Mouse (Mus musculus) brain, adult 2 months (tissue): ENCODE results near the gene Ssh2.
A peak's percentile ranks its signal among the peaks of the same experiment; 100 is the strongest.
"Not testable (repeated sequence)": the region's sequence is repeated elsewhere in the genome, so short reads cannot be mapped to it uniquely, and the experiment has no call there.

ENCODE experiments used
- DNase-seq: peaks from one replicate; pipeline ENCODE4 v3.0.0; 2011; ENCODE audit warnings: low read depth, low spot score

Ssh2 gene

DNA sequence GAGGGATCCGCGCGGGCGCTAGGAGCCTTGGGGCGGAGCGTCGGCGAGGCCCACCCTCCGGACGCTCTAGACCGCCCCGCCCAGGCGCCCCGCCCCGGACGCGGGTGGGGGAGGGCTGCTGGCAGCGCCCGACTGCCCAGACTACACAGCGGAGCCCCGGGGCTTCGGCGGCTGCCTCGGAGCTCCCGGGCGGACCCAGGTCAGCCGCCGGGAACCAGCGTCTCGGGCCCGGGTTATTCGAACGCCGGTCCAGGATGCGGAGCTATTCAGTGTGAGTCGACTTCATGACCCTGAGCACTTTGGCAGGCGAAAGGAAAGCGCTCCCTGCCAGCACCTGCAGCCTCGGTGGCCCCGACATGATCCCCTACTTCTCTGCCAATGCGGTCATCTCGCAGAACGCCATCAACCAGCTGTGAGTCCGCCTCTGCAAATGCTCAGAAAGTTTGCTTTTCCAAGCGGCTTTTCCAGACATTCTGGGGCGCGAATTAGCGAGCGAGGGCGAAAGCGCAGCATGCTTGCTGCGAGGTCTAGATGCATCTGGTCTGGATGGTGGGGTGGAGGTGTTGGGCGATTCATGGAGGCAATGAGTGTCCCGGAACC, 132.2 kb downstream of the Ssh2 start:
- DNase-seq: peak; percentile 78

DNA sequence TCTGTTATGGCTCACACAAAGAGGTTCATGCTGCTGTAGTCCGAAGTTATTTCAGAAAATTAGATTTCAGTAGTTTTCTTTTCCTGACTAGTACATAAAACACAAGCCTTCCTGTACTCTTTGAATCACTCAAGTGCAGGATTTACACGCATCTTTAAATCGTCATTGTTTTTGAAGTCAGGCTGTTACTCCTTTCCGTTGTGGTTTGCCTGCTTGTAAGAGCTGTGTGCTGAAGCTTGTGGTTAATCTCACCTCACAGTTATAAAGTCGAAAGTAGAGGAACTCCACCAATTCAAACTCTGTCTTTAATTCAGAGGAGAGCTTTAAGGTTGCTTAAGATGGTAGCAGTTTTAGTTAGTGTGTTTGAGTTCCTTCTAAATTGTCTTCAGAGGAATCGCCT, 132.9 kb downstream of the Ssh2 start:
- no peak for DNase-seq

GRCm38 (mm10) chr11:77349698-77350097, 133.6 kb downstream of the Ssh2 start:
- DNase-seq: no peak

DNA sequence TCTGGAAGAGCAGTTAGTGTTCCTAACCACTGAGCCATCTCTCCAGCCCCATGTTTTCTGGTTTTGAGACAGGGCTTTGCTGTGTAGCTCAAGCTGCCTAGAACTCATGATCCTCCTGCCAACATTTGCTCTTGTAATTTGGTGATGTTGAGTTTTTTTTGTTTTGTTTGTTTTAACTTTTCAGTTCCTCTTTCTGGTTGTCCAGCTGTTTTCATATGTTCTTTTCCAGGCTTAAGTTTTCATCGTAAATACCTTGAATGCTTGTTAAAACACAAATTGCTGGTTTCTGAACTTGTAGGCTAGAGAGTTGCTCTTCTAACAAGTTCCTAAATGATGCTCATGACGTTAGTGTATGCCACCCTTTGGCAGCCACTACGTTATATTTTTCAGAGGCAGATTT, 139.0 kb downstream of the Ssh2 start:
- DNase-seq: no peak

GRCm38 (mm10) chr11:77357839-77358238, 141.8 kb downstream of the Ssh2 start:
- no peak for DNase-seq

- DNase-seq: no peak
Measured at GRCm38 (mm10) chr11:77363476-77363875, 147.4 kb downstream of the Ssh2 start.

GRCm38 (mm10) chr11:77364376-77364775, 148.3 kb downstream of the Ssh2 start:
- DNase-seq: no peak

GRCm38 (mm10) chr11:77365706-77366386, 149.8 kb downstream of the Ssh2 start:
- DNase-seq: no peak

DNA sequence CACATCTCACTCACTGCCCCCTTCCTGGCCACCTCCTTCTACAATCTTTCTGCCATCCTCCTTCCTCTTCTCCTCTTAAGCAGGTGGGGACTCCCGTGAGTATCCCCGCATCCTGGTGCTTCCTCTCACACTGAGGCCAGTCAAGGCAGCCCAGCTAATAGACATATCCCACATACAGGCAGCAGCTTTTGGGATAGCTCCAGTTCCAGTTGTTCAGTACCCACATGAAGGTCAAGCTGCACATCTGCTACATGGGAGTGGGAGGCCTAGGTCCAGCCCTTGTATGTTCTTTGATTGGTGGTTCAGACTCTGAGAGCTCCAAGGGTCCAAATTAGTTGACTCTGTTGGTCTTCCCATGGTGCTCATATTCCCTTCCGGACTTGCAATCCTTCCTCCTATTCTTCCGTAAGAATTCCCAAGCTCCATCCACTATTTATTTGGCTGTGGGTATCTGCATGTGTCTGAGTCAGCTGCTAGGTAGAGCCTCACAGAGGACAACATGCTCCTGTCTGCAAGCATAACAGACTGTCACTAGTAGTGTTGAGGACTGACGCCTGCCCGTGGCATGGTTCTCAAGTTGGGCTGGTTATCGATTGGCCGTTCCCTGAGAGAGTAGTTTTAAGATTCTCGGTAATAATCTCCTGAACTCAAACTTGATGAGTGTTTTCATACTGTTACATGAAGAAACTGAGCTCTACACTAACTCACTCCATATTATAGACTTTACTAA, 151.6 kb downstream of the Ssh2 start:
- no peak for DNase-seq

DNA sequence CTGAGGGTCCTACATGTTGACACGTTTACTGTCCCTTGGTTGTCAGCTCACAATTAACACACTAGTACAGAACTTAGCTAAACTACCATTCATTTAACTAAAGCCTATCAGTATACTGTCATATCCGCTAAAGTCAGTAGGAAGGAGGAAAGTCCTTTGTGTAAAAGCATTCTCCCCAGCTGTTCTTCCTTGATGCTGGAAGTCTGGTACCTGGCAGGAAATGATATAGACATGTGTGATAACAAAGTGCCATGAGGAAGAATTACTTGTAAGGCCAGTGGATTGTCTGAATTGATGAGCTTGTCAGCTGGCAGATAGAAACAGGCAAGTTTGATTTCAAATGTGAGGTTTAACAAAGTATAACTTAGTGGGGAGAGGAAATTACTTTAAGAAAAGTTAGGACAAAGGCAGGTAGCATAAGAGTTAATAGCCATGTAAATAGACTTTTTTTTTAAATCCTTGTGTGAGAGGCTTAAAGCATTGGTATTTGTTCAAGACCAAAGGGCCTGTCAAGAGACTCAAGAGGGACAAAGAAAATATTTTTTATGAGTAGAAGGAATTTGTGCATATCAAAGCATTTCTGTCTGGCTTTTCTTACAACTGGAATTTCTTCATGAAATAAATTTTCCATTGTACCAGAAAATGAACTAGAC, 153.2 kb downstream of the Ssh2 start:
- no peak for DNase-seq

- no peak for DNase-seq
Measured at GRCm38 (mm10) chr11:77369841-77370191, 153.7 kb downstream of the Ssh2 start.

DNA sequence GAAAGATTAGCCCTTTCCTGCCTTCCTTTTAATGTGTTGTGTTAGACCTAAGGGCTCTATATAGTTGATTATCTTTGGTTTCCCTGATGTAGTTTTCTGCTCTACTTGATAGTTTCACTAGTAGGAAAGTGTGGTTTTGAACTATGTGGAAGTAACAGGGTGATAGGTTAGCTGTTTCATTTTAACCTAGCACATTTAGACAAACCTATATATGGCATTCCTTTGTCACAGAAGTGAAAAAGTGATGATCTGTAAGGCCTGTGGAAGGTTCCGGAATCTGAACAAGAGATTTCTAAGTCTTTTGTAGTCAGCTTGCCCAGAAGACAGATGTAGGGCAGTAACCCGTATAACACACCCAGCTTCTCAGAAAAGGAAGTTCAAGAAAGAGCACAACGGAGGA, 155.0 kb downstream of the Ssh2 start:
- DNase-seq: peak; percentile 11

GRCm38 (mm10) chr11:77371696-77372095, 155.6 kb downstream of the Ssh2 start:
- no peak for DNase-seq

DNA sequence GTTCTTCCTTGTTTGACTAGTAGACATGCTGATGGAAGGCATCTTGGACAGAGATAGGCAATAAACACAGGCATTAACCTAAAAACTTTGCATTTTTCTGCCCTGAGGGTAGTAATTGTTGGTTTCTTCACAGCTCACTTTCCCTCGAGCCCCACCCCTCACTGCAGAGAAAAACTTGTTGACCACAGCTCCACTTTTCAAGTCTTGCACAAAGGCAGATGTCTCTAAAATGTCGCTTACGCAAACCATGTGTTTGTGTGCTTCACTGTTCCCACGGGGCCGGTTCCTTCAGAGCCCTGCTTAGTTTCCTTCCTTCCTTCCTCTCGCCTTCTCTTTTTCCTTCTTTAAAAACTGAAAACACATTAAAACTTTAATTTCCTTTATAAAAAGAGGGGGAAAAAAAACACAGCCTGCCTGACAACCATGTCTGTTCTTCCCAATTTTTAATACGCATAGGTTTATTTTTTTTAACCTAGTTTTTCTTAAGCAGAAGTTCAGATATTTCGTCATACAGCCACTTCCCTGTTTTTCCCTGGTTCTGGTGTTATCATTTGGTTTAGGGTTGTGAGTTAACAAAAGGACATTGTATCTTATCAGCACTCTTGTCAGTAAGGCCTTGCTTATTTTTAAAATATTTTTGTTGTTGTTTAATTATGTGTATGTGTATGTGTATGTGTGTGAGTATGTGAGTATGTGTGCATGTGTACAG, 156.3 kb downstream of the Ssh2 start:
- peak; percentile 47 for DNase-seq

DNA sequence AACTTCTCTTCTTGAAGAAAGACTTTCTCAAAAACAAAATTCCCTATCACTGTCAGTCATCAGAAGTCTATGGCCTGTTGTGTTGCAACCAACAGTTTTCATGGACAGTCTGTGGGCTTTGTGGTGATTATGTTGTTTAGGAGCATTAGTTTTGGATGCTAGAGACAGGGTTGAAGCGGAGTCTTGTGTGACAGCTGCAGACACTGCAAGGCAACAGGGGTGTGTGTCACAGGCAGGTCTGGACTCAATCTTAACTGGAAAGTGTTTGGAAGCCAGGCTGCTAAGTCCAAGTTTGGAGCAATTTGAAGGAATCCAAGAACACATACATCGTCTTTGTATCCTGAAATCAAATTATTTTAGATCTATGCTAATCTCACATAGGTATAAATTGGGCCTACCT, 162.5 kb downstream of the Ssh2 start:
- DNase-seq: no peak

GRCm38 (mm10) chr11:77381174-77381573, 165.1 kb downstream of the Ssh2 start:
- no peak for DNase-seq

DNA sequence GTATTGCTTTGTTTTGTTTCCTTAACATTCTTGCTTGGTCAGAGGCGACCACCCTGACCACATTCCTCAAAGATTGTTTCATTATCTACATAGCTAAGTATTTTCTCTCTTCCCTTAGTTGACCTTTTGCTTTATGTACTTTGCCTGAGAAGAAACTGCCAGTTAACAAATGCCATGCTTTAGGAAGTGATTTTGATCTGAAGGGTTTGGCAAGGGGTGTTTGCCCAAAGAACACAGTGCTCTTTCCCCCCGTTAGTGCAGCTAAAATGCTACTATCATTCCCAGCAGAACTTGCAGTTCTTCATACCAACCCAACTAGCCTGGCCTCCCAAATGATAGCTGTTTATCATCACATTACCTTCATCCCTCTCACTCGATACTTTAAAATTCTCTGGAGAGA, 168.1 kb downstream of the Ssh2 start:
- DNase-seq: no peak

GRCm38 (mm10) chr11:77385706-77386690, 169.9 kb downstream of the Ssh2 start:
- DNase-seq: peak; percentile 61

- DNase-seq: not testable (repeated sequence)
Measured at GRCm38 (mm10) chr11:77388197-77388596, 172.1 kb downstream of the Ssh2 start.

DNA sequence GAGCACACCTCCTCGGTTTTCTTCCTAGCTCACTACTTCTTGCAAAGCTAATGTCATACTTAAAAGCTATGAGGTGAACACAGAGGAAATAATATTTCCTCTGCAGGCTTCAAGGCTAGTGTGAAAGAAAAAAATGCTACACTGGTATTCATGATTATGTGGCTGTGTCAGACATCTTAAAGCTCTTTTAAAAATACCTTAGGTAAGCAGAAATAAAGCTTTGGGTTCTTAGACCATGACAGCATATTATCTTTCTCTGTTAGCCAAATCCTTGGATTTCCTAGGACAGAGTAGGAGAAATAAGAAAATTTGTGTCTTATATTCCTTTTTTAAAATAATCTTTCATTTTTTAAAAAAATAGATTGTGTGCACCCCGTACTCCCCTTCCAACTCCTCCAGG, 179.5 kb downstream of the Ssh2 start:
- DNase-seq: no peak

GRCm38 (mm10) chr11:77402508-77402907, 186.4 kb downstream of the Ssh2 start:
- DNase-seq: no peak
